Mouse (Mus musculus): ENCODE measurements around the gene Ywhag. TPM values are rescaled to one million over a fixed set of nuclear protein-coding genes. Genes with fewer than 3 reads are reported as not detected.

Ywhag gene
- polyA plus RNA-seq (2016; fragmentation: Nextera tagmentation; extraction: Ambion mirVana), result 221 and 228 TPM in 2 replicates

DNA sequence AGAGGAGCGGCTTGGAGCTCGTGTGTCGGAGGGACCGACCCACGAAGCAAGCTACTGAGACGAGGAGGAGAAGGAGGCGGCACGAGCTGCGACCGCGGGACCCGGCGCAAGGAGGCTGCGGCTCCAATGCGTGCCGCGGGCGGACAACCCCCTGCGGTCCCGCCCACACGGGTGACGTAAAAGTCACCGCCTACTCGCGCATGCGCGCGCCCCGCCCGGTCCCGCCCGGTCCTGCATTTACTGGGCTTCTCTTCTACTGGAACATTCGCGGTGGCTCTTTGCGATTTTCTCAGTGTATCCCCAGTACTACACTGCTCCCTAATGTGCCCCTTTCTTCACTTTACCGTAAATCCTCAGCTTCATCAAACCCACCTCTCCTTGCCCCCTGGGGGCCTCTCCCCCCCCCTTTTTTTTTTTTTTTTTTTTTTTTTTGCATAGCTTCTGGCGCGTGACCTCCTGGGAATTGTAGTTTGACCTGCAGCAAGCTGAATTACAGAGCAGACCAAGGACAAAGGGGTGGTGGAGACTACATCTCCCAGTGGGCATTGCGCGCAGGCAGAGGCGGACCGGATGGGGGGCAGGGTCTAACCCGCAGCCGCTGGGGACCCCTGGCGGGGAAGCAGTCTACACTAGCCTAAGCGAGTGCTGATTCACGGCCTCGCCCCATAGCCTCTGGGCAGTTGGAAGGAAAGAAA lies at the start of gene Ywhag:
Ywhag (minus strand) TSS at position 136 of the 695 bp plus-strand sequence.
- peak; percentile 93 for ATAC-seq (ENCODE audit: insufficient number of reproducible peaks, insufficient read depth, low FRiP score, low TSS enrichment)
- no peaks in the 10 kb centered on the region for H3K9me3 ChIP-seq
- no peaks in the 10 kb centered on the region for H3K27me3 ChIP-seq
- peak within 1 kb of the TSS; percentile 95 for H3K27ac ChIP-seq
- peak within 1 kb of the TSS; percentile 53 for H3K4me2 ChIP-seq (replicated peaks)
- peak within 1 kb of the TSS; percentile 97 for H3K4me3 ChIP-seq
- peaks cover 15% of the 10 kb centered on the region for H3K4me1 ChIP-seq
- peaks cover 24% of the 10 kb centered on the region for H3K36me3 ChIP-seq
- peak within 1 kb of the TSS; percentile 89 for H3K9ac ChIP-seq
- under 1% methylated on average over 48 of the region's 48 CpGs for WGBS

DNA sequence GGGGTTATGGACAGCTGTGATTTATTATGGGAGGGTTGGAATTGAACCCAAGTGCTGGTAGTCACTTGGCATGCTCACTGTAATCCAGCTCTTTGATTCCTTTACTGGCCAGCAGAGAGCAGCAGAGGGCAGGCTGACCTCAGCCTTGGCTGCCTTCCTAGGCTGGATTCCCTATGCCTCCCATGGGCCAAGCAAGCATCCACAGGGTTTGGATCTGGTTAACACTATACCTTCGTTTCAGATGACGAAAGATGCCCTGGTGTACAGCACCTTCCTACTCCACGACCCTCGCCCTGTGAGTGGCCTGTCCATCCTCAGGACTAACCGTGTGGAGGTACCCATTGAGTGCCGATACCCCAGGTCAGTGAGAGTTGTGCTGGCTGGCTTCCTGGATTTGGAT lies 48.0 kb upstream of the Ywhag start:
- no peaks in the 10 kb centered on the region for H3K4me1 ChIP-seq
- no peak overlapping the region for H3K9ac ChIP-seq
- H3K27me3 ChIP-seq, result no peaks in the 10 kb centered on the region
- ATAC-seq (ENCODE audit: insufficient number of reproducible peaks, insufficient read depth, low FRiP score, low TSS enrichment), result no peak
- H3K4me2 ChIP-seq (replicated peaks), result no peak overlapping the region
- 34% methylated on average over 6 of the region's 6 CpGs for WGBS
- no peaks in the 10 kb centered on the region for H3K9me3 ChIP-seq
- H3K36me3 ChIP-seq, result no peaks in the 10 kb centered on the region
- H3K27ac ChIP-seq, result no peak overlapping the region
- no peak overlapping the region for H3K4me3 ChIP-seq

DNA sequence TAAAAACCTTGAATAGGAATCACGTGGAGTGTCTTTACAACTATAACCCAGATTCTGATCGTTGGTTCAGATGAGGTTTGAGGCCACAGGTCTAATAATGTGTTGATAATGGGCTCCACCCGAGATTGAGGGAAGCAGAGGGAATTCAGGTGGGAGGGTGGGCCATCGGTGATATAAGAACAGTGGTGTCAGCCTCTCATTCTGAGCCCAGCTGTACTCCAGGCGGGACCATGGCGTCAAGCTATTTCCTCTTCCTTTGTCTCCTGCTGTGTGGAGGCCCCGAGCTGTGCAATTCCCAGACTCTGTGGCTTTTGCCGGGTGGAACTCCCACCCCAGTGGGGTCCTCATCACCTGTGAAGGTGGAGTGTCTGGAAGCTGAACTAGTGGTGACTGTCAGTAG lies 45.5 kb upstream of the Ywhag start, which contains the start of gene Zp3:
Zp3 (plus strand) TSS at position 196 of the 400 bp plus-strand sequence.
- no peaks in the 10 kb centered on the region for H3K36me3 ChIP-seq
- 75% methylated on average over 8 of the region's 8 CpGs for WGBS
- no peak within 1 kb of the TSS for H3K4me2 ChIP-seq (replicated peaks)
- H3K9me3 ChIP-seq, result no peaks in the 10 kb centered on the region
- H3K27me3 ChIP-seq, result no peaks in the 10 kb centered on the region
- H3K9ac ChIP-seq, result no peak within 1 kb of the TSS
- H3K4me3 ChIP-seq, result no peak within 1 kb of the TSS
- ATAC-seq (ENCODE audit: insufficient number of reproducible peaks, insufficient read depth, low FRiP score, low TSS enrichment), result no peak
- H3K27ac ChIP-seq, result no peak within 1 kb of the TSS
- H3K4me1 ChIP-seq, result no peaks in the 10 kb centered on the region

DNA sequence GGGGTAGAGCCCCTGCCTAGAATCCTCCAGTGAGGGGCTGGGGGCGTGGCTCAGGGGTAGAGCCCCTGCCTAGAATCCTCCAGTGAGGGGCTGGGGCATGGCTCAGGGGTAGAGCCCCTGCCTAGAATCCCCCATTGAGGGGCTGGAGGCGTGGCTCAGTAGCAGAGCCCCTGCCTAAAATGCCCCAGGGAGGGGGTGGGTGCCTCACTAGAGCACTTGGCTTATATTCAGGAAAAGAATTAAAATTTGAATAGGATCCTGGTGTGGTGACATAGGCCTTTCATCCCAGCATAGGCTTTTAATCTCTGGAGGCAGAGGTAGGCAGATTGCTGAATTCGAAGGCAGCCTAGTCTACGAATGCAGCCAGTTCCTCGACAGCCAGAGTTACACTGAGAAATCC lies 45.0 kb upstream of the Ywhag start:
- no peaks in the 10 kb centered on the region for H3K9me3 ChIP-seq
- H3K9ac ChIP-seq, result no peak overlapping the region
- no peak overlapping the region for H3K4me2 ChIP-seq (replicated peaks)
- no peak for ATAC-seq (ENCODE audit: insufficient number of reproducible peaks, insufficient read depth, low FRiP score, low TSS enrichment)
- no peaks in the 10 kb centered on the region for H3K27me3 ChIP-seq
- no peak overlapping the region for H3K27ac ChIP-seq
- no peak overlapping the region for H3K4me3 ChIP-seq
- 0 out of 2 replicates have a peak, but pooled peaks cover 1% of the 10 kb centered on the region for H3K4me1 ChIP-seq
- no peaks in the 10 kb centered on the region for H3K36me3 ChIP-seq
- WGBS, result 81% methylated on average over 5 of the region's 5 CpGs

DNA sequence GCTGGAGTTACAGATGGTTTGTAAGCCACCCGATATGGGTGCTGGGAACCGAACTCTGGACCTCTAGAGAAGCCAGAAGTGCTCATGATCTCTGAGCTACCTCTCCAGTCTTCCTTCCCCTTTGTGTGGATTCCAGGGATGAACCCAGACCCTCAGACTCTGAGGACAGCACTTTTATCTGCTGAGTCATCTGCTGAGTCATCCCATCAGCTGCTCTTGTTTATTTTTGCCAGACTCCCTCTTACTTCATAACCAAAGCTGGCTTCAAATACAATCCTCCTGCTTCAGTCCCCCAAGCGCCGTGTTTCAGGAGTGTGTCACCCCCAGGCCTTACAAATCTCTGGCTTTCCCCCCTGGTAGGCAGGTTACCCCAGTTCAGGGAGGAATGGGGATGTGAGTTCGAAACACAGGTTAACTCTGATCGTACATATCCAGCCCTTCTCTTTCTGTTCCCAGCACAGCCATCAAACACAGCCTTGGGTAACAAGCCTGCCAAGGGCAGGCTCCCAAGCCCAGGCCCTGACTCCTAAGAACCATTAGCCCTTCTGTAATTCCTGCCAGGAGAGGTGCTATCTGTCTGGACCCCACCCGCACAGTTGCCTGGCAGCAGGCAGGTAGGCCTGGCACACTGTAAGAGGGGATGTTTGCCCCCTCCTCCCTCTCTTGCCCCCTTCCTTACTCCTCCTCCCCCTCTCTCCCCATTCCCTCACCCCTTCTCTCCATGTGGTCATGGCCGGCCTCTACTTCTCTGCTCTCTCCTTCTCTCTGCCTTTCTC lies 41.7 kb upstream of the Ywhag start:
- no peak overlapping the region for H3K4me3 ChIP-seq
- no peak overlapping the region for H3K4me2 ChIP-seq (replicated peaks)
- H3K9me3 ChIP-seq, result no peaks in the 10 kb centered on the region
- no peak overlapping the region for H3K27ac ChIP-seq
- H3K27me3 ChIP-seq, result no peaks in the 10 kb centered on the region
- 90% methylated on average over 8 of the region's 8 CpGs for WGBS
- H3K9ac ChIP-seq, result no peak overlapping the region
- no peak for ATAC-seq (ENCODE audit: insufficient number of reproducible peaks, insufficient read depth, low FRiP score, low TSS enrichment)
- 0 out of 2 replicates have a peak, but pooled peaks cover 5% of the 10 kb centered on the region for H3K4me1 ChIP-seq
- no peaks in the 10 kb centered on the region for H3K36me3 ChIP-seq

DNA sequence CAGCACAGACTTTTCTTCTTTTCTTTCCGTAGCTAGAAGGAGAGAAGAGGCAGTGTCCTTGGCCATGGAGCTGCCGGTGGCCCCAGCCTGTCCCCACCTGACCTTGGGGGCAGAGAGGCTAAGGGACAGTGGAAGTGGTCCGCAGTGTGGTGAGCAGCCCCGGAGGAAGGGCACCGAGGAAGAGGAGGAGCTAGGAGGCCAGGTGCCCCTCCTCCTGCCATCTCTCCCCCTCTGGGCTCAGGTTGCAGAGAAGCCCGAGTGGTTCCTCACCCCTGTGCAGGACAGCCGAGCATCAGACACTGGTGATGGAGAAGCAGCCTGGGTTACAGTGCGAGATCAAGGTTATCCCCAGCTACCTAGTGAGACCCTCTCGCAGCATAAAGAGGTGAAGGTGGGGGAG lies 39.9 kb upstream of the Ywhag start, which contains the start of gene Ssc4d:
Ssc4d (minus strand) TSS at position 167 of the 400 bp plus-strand sequence.
- 0 out of 2 replicates have a peak, but pooled peaks cover 5% of the 10 kb centered on the region for H3K4me1 ChIP-seq
- H3K4me2 ChIP-seq (replicated peaks), result peak within 1 kb of the TSS; percentile 43
- H3K9ac ChIP-seq, result no peak within 1 kb of the TSS
- H3K27ac ChIP-seq, result no peak within 1 kb of the TSS
- 11% methylated on average over 9 of the region's 9 CpGs for WGBS
- no peaks in the 10 kb centered on the region for H3K27me3 ChIP-seq
- H3K4me3 ChIP-seq, result peak within 1 kb of the TSS; percentile 26
- no peaks in the 10 kb centered on the region for H3K36me3 ChIP-seq
- no peak for ATAC-seq (ENCODE audit: insufficient number of reproducible peaks, insufficient read depth, low FRiP score, low TSS enrichment)
- H3K9me3 ChIP-seq, result no peaks in the 10 kb centered on the region

DNA sequence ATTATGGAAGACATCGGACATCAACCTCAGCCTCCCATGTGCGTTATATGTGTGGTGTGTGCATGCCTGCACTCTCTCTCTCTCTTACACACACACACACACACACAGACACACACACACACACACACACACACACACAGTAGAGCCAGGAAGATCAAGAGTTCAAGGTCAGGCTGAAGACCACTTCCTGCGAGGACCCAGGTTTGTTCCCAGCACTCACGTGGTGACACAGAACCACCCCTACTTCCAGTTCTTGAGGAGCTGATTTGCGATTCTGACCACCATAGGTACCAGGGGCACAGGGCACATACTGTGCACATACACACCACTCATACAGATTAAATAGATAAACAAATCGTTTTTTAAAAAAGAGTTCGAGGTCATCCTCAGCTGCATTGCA lies 37.5 kb upstream of the Ywhag start:
- Histone ChIP-seq H3K4me3 (no peak overlapping the region), H3K36me3 (no peaks in the 10 kb centered on the region), H3K4me1 (0 out of 2 replicates have a peak, but pooled peaks cover 5% of the 10 kb centered on the region), H3K27ac (no peak overlapping the region), H3K4me2 (replicated peaks) (no peak overlapping the region), H3K27me3 (no peaks in the 10 kb centered on the region), H3K9ac (no peak overlapping the region), H3K9me3 (no peaks in the 10 kb centered on the region)
- WGBS, result 82% methylated on average over 7 of the region's 7 CpGs
- no peak for ATAC-seq (ENCODE audit: insufficient number of reproducible peaks, insufficient read depth, low FRiP score, low TSS enrichment)

DNA sequence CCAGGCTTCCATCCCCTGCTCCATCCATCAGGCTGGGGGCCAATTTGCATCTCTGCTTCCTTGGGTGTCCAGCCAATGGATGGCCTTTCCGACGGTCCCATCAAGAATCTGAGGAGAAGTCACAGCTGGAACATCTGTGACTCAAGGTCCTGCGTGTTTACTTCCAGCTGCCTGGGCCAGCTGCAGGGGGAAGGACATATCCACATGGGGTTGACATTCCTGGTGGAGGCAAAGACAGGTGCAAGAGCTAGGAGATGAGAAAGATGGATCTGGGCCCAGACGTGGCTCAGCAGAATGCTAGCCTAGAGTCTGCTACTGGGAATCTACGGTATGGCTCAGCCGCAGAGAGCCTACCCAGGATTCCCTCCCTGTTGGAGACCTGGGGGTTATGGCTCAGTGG lies 35.8 kb upstream of the Ywhag start:
- H3K9ac ChIP-seq, result no peak overlapping the region
- no peak for ATAC-seq (ENCODE audit: insufficient number of reproducible peaks, insufficient read depth, low FRiP score, low TSS enrichment)
- 76% methylated on average over 6 of the region's 6 CpGs for WGBS
- H3K27me3 ChIP-seq, result peaks cover 7% of the 10 kb centered on the region; the same call in 1 of the 2 replicates
- no peak overlapping the region for H3K4me2 ChIP-seq (replicated peaks)
- no peak overlapping the region for H3K4me3 ChIP-seq
- H3K36me3 ChIP-seq, result no peaks in the 10 kb centered on the region
- no peaks in the 10 kb centered on the region for H3K9me3 ChIP-seq
- H3K27ac ChIP-seq, result no peak overlapping the region
- peaks cover 9% of the 10 kb centered on the region; the same call in 1 of the 2 replicates for H3K4me1 ChIP-seq

DNA sequence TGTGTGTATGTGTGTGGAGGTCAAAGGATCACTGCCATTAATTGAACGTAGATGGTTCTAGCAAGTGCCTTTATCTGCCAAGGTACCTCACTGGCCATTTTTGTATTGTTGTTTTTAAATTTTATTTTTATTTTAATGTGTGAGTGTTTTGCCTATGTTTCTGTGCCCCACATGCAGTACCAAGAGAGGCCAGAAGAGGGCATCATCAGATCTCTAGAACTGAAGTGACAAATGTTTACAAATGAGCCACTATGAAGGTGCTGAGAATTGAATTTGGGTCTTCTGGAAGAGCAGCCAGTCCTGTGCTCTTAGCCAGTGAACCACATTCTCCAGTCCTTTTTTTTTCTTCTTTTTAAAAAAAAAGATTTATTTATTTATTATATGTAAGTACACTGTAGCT lies 34.4 kb upstream of the Ywhag start:
- Histone ChIP-seq H3K4me3 (no peak overlapping the region), H3K9me3 (no peaks in the 10 kb centered on the region), H3K4me1 (peaks cover 4% of the 10 kb centered on the region; the same call in 1 of the 2 replicates), H3K36me3 (no peaks in the 10 kb centered on the region), H3K9ac (no peak overlapping the region), H3K27ac (no peak overlapping the region), H3K27me3 (peaks cover 7% of the 10 kb centered on the region; the same call in 1 of the 2 replicates), H3K4me2 (replicated peaks) (no peak overlapping the region)
- ATAC-seq (ENCODE audit: insufficient number of reproducible peaks, insufficient read depth, low FRiP score, low TSS enrichment), result no peak
- 68% methylated on average over 1 of the region's 1 CpGs for WGBS

DNA sequence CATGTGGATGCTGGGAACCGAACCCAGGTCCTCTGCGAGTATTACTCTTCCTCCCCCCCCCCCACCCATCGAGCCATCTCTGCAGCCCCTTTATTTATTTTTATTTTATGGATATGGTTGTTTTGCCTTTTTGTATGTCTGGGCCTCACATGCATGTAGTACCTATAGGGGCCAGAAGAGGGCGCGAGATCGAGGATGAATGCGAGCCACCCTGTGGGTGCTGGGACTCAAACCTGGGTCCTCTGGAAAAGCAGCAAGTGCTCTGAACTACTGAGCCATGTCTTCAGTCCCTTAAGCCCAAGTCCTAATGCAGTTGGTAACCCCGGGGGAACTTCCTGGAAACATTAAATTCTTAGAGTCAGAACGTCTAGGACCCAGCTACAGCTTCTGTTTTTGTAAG lies 32.5 kb upstream of the Ywhag start:
- Histone ChIP-seq H3K27ac (no peak overlapping the region), H3K4me3 (no peak overlapping the region), H3K4me1 (peaks cover 8% of the 10 kb centered on the region; the same call in 1 of the 2 replicates), H3K9ac (no peak overlapping the region), H3K27me3 (peaks cover 7% of the 10 kb centered on the region; the same call in 1 of the 2 replicates), H3K36me3 (no peaks in the 10 kb centered on the region), H3K9me3 (no peaks in the 10 kb centered on the region), H3K4me2 (replicated peaks) (no peak overlapping the region)
- no peak for ATAC-seq (ENCODE audit: insufficient number of reproducible peaks, insufficient read depth, low FRiP score, low TSS enrichment)
- 63% methylated on average over 9 of the region's 9 CpGs for WGBS

DNA sequence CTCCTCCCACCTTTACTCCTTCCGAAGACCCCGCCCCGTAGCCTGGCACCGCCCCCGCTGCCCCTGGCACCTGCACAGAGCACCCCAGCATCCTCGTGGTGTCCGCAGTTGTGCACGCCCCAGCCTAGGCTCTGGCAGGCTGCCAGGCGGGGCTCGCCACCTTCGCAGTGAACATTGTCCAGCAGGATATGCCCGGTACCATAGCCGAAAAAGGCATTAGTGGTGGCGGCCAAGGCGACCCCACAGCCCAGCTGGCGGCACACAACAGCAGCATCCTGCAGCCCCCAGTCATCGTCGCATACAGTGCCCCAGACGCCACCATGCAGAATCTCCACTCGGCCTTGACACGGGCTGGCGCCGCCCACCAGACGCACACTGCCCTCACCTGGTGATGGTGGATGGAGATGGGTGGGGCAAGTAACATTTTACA lies 31.1 kb upstream of the Ywhag start:
- Histone ChIP-seq H3K27ac (no peak overlapping the region), H3K4me3 (peak overlapping the region; percentile 10; the same call in 1 of the 2 replicates), H3K4me1 (peaks cover 8% of the 10 kb centered on the region; the same call in 1 of the 2 replicates), H3K27me3 (peaks cover 7% of the 10 kb centered on the region; the same call in 1 of the 2 replicates), H3K36me3 (no peaks in the 10 kb centered on the region), H3K4me2 (replicated peaks) (peak overlapping the region; percentile 41), H3K9me3 (no peaks in the 10 kb centered on the region), H3K9ac (peak overlapping the region; percentile 40; the same call in 1 of the 2 replicates)
- ATAC-seq (ENCODE audit: insufficient number of reproducible peaks, insufficient read depth, low FRiP score, low TSS enrichment), result no peak
- WGBS, result 9% methylated on average over 24 of the region's 24 CpGs
